Mouse (Mus musculus): ENCODE data around the gene Prrx1. TPM values are rescaled to one million over a fixed set of nuclear protein-coding genes. Genes with fewer than 3 reads are reported as not detected.

Prrx1 gene
- polyA plus RNA-seq, 1 experiment from 2014 or later, result 145 TPM

GRCm38 (mm10) chr1:163291925-163292324 is 21.6 kb downstream of the Prrx1 start:
- Histone ChIP-seq H3K36me3 (replicated peaks; ENCODE audit: control insufficient read depth, insufficient read depth, low read depth, low read length) (no peaks in the 10 kb centered on the region; the same call in 1 of the 2 replicates), H3K9me3 (replicated peaks; ENCODE audit: control insufficient read depth, low read length) (no peaks in the 10 kb centered on the region), H3K27ac (replicated peaks; ENCODE audit: low read depth, low read length) (no peak overlapping the region), H3K4me2 (ENCODE audit: low read depth, low read length) (no peak overlapping the region), H3K4me3 (ENCODE audit: low read depth, low read length) (no peak overlapping the region), H3K9ac (replicated peaks; ENCODE audit: low read length) (no peak overlapping the region), H3K4me1 (ENCODE audit: control insufficient read depth, insufficient read depth, low read length) (no peaks in the 10 kb centered on the region), H3K27me3 (ENCODE audit: control insufficient read depth, insufficient read depth, low read length) (no peaks in the 10 kb centered on the region)
- ATAC-seq (replicated peaks; ENCODE audit: insufficient number of reproducible peaks, low FRiP score, low TSS enrichment, low read depth) (no peak), DNase-seq (ENCODE audit: low spot score) (no peak)
- WGBS, result 77% methylated on average over 2 of the region's 2 CpGs

GRCm38 (mm10) chr1:163289131-163289530 is 24.4 kb downstream of the Prrx1 start:
- 83% methylated on average over 7 of the region's 7 CpGs for WGBS
- Histone ChIP-seq H3K27ac (replicated peaks; ENCODE audit: low read depth, low read length) (no peak overlapping the region), H3K36me3 (replicated peaks; ENCODE audit: control insufficient read depth, insufficient read depth, low read depth, low read length) (no peaks in the 10 kb centered on the region), H3K4me1 (ENCODE audit: control insufficient read depth, insufficient read depth, low read length) (no peaks in the 10 kb centered on the region), H3K9me3 (replicated peaks; ENCODE audit: control insufficient read depth, low read length) (no peaks in the 10 kb centered on the region), H3K4me2 (ENCODE audit: low read depth, low read length) (no peak overlapping the region), H3K4me3 (ENCODE audit: low read depth, low read length) (no peak overlapping the region), H3K9ac (replicated peaks; ENCODE audit: low read length) (no peak overlapping the region), H3K27me3 (ENCODE audit: control insufficient read depth, insufficient read depth, low read length) (no peaks in the 10 kb centered on the region)
- DNase-seq (ENCODE audit: low spot score), result no peak
- no peak for ATAC-seq (replicated peaks; ENCODE audit: insufficient number of reproducible peaks, low FRiP score, low TSS enrichment, low read depth)

GRCm38 (mm10) chr1:163285539-163285938 is 28.0 kb downstream of the Prrx1 start:
- H3K36me3 ChIP-seq (replicated peaks; ENCODE audit: control insufficient read depth, insufficient read depth, low read depth, low read length), result no peaks in the 10 kb centered on the region
- no peak overlapping the region for H3K4me3 ChIP-seq (ENCODE audit: low read depth, low read length)
- no peaks in the 10 kb centered on the region for H3K27me3 ChIP-seq (ENCODE audit: control insufficient read depth, insufficient read depth, low read length)
- DNase-seq (ENCODE audit: low spot score) (no peak), ATAC-seq (replicated peaks; ENCODE audit: insufficient number of reproducible peaks, low FRiP score, low TSS enrichment, low read depth) (no peak)
- H3K27ac ChIP-seq (replicated peaks; ENCODE audit: low read depth, low read length), result no peak overlapping the region
- no peak overlapping the region for H3K4me2 ChIP-seq (ENCODE audit: low read depth, low read length)
- H3K9ac ChIP-seq (replicated peaks; ENCODE audit: low read length), result no peak overlapping the region
- 22% methylated on average over 1 of the region's 1 CpGs for WGBS
- H3K4me1 ChIP-seq (ENCODE audit: control insufficient read depth, insufficient read depth, low read length), result no peaks in the 10 kb centered on the region
- no peaks in the 10 kb centered on the region for H3K9me3 ChIP-seq (replicated peaks; ENCODE audit: control insufficient read depth, low read length)

- Histone ChIP-seq H3K4me3 (ENCODE audit: low read depth, low read length) (no peak overlapping the region), H3K9me3 (replicated peaks; ENCODE audit: control insufficient read depth, low read length) (no peaks in the 10 kb centered on the region), H3K4me1 (ENCODE audit: control insufficient read depth, insufficient read depth, low read length) (no peaks in the 10 kb centered on the region), H3K27me3 (ENCODE audit: control insufficient read depth, insufficient read depth, low read length) (no peaks in the 10 kb centered on the region), H3K9ac (replicated peaks; ENCODE audit: low read length) (no peak overlapping the region), H3K36me3 (replicated peaks; ENCODE audit: control insufficient read depth, insufficient read depth, low read depth, low read length) (no peaks in the 10 kb centered on the region), H3K4me2 (ENCODE audit: low read depth, low read length) (no peak overlapping the region), H3K27ac (replicated peaks; ENCODE audit: low read depth, low read length) (no peak overlapping the region)
- DNase-seq (ENCODE audit: low spot score) (no peak), ATAC-seq (replicated peaks; ENCODE audit: insufficient number of reproducible peaks, low FRiP score, low TSS enrichment, low read depth) (0 out of 2 replicates have a peak, but pooled peaks have one; percentile 44)
- WGBS, result 18% methylated on average over 3 of the region's 3 CpGs
Observed at GRCm38 (mm10) chr1:163285136-163285535, 28.4 kb downstream of the Prrx1 start.

- no peak overlapping the region for H3K4me2 ChIP-seq (ENCODE audit: low read depth, low read length)
- H3K36me3 ChIP-seq (replicated peaks; ENCODE audit: control insufficient read depth, insufficient read depth, low read depth, low read length), result no peaks in the 10 kb centered on the region
- no peak for ATAC-seq (replicated peaks; ENCODE audit: insufficient number of reproducible peaks, low FRiP score, low TSS enrichment, low read depth)
- no peaks in the 10 kb centered on the region for H3K27me3 ChIP-seq (ENCODE audit: control insufficient read depth, insufficient read depth, low read length)
- no peak overlapping the region for H3K27ac ChIP-seq (replicated peaks; ENCODE audit: low read depth, low read length)
- H3K4me1 ChIP-seq (ENCODE audit: control insufficient read depth, insufficient read depth, low read length), result no peaks in the 10 kb centered on the region
- no peaks in the 10 kb centered on the region for H3K9me3 ChIP-seq (replicated peaks; ENCODE audit: control insufficient read depth, low read length)
- no peak overlapping the region for H3K9ac ChIP-seq (replicated peaks; ENCODE audit: low read length)
- H3K4me3 ChIP-seq (ENCODE audit: low read depth, low read length), result no peak overlapping the region
- no peak for DNase-seq (ENCODE audit: low spot score)
- 78% methylated on average over 9 of the region's 9 CpGs for WGBS
Observed at GRCm38 (mm10) chr1:163283980-163284635, 29.4 kb downstream of the Prrx1 start.

GRCm38 (mm10) chr1:163281450-163282198 is 31.9 kb downstream of the Prrx1 start:
- no peak for DNase-seq (ENCODE audit: low spot score)
- no peaks in the 10 kb centered on the region for H3K4me1 ChIP-seq (ENCODE audit: control insufficient read depth, insufficient read depth, low read length)
- no peak overlapping the region for H3K4me2 ChIP-seq (ENCODE audit: low read depth, low read length)
- H3K9ac ChIP-seq (replicated peaks; ENCODE audit: low read length), result no peak overlapping the region
- no peaks in the 10 kb centered on the region for H3K9me3 ChIP-seq (replicated peaks; ENCODE audit: control insufficient read depth, low read length)
- no peak overlapping the region for H3K4me3 ChIP-seq (ENCODE audit: low read depth, low read length)
- 72% methylated on average over 7 of the region's 7 CpGs for WGBS
- H3K27me3 ChIP-seq (ENCODE audit: control insufficient read depth, insufficient read depth, low read length), result no peaks in the 10 kb centered on the region
- ATAC-seq (replicated peaks; ENCODE audit: insufficient number of reproducible peaks, low FRiP score, low TSS enrichment, low read depth), result no peak
- H3K36me3 ChIP-seq (replicated peaks; ENCODE audit: control insufficient read depth, insufficient read depth, low read depth, low read length), result no peaks in the 10 kb centered on the region
- H3K27ac ChIP-seq (replicated peaks; ENCODE audit: low read depth, low read length), result no peak overlapping the region

- WGBS, result 52% methylated on average over 2 of the region's 2 CpGs
- H3K36me3 ChIP-seq (replicated peaks; ENCODE audit: control insufficient read depth, insufficient read depth, low read depth, low read length), result no peaks in the 10 kb centered on the region
Observed at GRCm38 (mm10) chr1:163280842-163281122, 32.7 kb downstream of the Prrx1 start.

GRCm38 (mm10) chr1:163280097-163280841 is 33.2 kb downstream of the Prrx1 start:
- H3K27me3 ChIP-seq (ENCODE audit: control insufficient read depth, insufficient read depth, low read length), result no peaks in the 10 kb centered on the region
- H3K9me3 ChIP-seq (replicated peaks; ENCODE audit: control insufficient read depth, low read length), result no peaks in the 10 kb centered on the region
- no peak overlapping the region for H3K4me2 ChIP-seq (ENCODE audit: low read depth, low read length)
- ATAC-seq (replicated peaks; ENCODE audit: insufficient number of reproducible peaks, low FRiP score, low TSS enrichment, low read depth) (no peak), DNase-seq (ENCODE audit: low spot score) (no peak)
- H3K27ac ChIP-seq (replicated peaks; ENCODE audit: low read depth, low read length), result no peak overlapping the region
- no peak overlapping the region for H3K9ac ChIP-seq (replicated peaks; ENCODE audit: low read length)
- no peak overlapping the region for H3K4me3 ChIP-seq (ENCODE audit: low read depth, low read length)
- WGBS, result 66% methylated on average over 7 of the region's 7 CpGs
- H3K36me3 ChIP-seq (replicated peaks; ENCODE audit: control insufficient read depth, insufficient read depth, low read depth, low read length), result no peaks in the 10 kb centered on the region
- no peaks in the 10 kb centered on the region for H3K4me1 ChIP-seq (ENCODE audit: control insufficient read depth, insufficient read depth, low read length)

More at GRCm38 (mm10) chr1:163280842-163281122, 32.7 kb downstream of the Prrx1 start:
- H3K9me3 ChIP-seq (replicated peaks; ENCODE audit: control insufficient read depth, low read length), result no peaks in the 10 kb centered on the region
- H3K4me2 ChIP-seq (ENCODE audit: low read depth, low read length), result no peak overlapping the region
- no peaks in the 10 kb centered on the region for H3K4me1 ChIP-seq (ENCODE audit: control insufficient read depth, insufficient read depth, low read length)
- H3K27ac ChIP-seq (replicated peaks; ENCODE audit: low read depth, low read length), result no peak overlapping the region
- no peak overlapping the region for H3K4me3 ChIP-seq (ENCODE audit: low read depth, low read length)
- H3K9ac ChIP-seq (replicated peaks; ENCODE audit: low read length), result no peak overlapping the region
- no peaks in the 10 kb centered on the region for H3K27me3 ChIP-seq (ENCODE audit: control insufficient read depth, insufficient read depth, low read length)
- ATAC-seq (replicated peaks; ENCODE audit: insufficient number of reproducible peaks, low FRiP score, low TSS enrichment, low read depth) (no peak), DNase-seq (ENCODE audit: low spot score) (no peak)
